Mouse (Mus musculus): Measurements from ENCODE around the gene Ralgapa2. TPM values are rescaled to one million over a fixed set of nuclear protein-coding genes. Genes with fewer than 3 reads are reported as not detected.
A peak's percentile ranks its signal among the peaks of the same experiment; 100 is the strongest.

The Ralgapa2 gene
- polyA plus RNA-seq (2015; fragmentation: Nextera tagmentation; extraction: Ambion mirVana), result 4.9 and 6.1 TPM in 2 replicates

- no peak for TF ChIP-seq CTCF (IDR thresholded peaks at IDR 0.05; ENCODE audit: low read depth)
- Histone ChIP-seq H3K36me3 (ENCODE audit: control insufficient read depth, insufficient read depth) (no peaks in the 10 kb centered on the region), H3K4me2 (replicated peaks; ENCODE audit: low read depth) (peak within 1 kb of the TSS; percentile 87), H3K4me3 (ENCODE audit: low read depth, low read length) (peak within 1 kb of the TSS; percentile 95), H3K9ac (ENCODE audit: low read depth, low read length) (peak within 1 kb of the TSS; percentile 89), H3K4me1 (replicated peaks; ENCODE audit: control insufficient read depth, insufficient read depth, low read length) (no peaks in the 10 kb centered on the region), H3K9me3 (ENCODE audit: control insufficient read depth) (no peaks in the 10 kb centered on the region), H3K27me3 (replicated peaks; ENCODE audit: control insufficient read depth, insufficient read depth, low read length) (no peaks in the 10 kb centered on the region), H3K27ac (ENCODE audit: low read depth, low read length) (peak within 1 kb of the TSS; percentile 74)
- peak; percentile 99 for ATAC-seq
- WGBS, result 1% methylated on average over 57 of the region's 57 CpGs
These were observed at the start of gene Ralgapa2 for GRCm38 (mm10) chr2:146511911-146512580. Ralgapa2 (minus strand) TSS chr2:146512344.

DNA sequence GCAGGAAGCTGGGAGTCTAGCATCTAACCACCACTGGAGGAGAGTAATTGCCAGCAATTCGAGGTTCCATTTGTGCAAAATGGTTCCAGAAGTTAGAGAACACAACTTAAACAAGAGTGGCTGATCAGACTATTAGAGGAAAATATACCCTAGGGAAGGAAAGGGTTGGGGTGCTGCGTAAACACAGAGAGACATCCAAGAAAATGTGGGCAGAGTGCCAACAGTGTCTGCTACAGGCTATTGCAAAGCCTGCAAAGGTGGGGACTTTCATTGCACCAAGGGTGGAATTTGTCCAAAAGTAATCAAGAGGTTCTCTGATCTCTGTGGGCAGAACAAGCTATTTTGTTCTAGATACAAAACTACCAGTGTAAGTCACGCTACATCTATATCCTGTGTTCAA, 49.4 kb upstream of the Ralgapa2 start:
- H3K36me3 ChIP-seq (ENCODE audit: control insufficient read depth, insufficient read depth), result no peaks in the 10 kb centered on the region
- no peak overlapping the region for H3K9ac ChIP-seq (ENCODE audit: low read depth, low read length)
- H3K4me3 ChIP-seq (ENCODE audit: low read depth, low read length), result no peak overlapping the region
- H3K4me2 ChIP-seq (replicated peaks; ENCODE audit: low read depth), result no peak overlapping the region
- no peak for TF ChIP-seq CTCF (IDR thresholded peaks at IDR 0.05; ENCODE audit: low read depth)
- no peak for ATAC-seq
- no peaks in the 10 kb centered on the region for H3K27me3 ChIP-seq (replicated peaks; ENCODE audit: control insufficient read depth, insufficient read depth, low read length)
- H3K4me1 ChIP-seq (replicated peaks; ENCODE audit: control insufficient read depth, insufficient read depth, low read length), result no peaks in the 10 kb centered on the region; the same call in 1 of the 2 replicates
- no peak overlapping the region for H3K27ac ChIP-seq (ENCODE audit: low read depth, low read length)
- no peaks in the 10 kb centered on the region for H3K9me3 ChIP-seq (ENCODE audit: control insufficient read depth)
- 14% methylated on average over 3 of the region's 3 CpGs for WGBS

- no peak for TF ChIP-seq CTCF (IDR thresholded peaks at IDR 0.05; ENCODE audit: low read depth)
- no peaks in the 10 kb centered on the region; the same call in 1 of the 2 replicates for H3K4me1 ChIP-seq (replicated peaks; ENCODE audit: control insufficient read depth, insufficient read depth, low read length)
- H3K36me3 ChIP-seq (ENCODE audit: control insufficient read depth, insufficient read depth), result no peaks in the 10 kb centered on the region
- H3K9ac ChIP-seq (ENCODE audit: low read depth, low read length), result no peak overlapping the region
- no peaks in the 10 kb centered on the region for H3K9me3 ChIP-seq (ENCODE audit: control insufficient read depth)
- 0 out of 2 replicates have a peak overlapping the region, but pooled peaks have one; percentile 4 for H3K4me2 ChIP-seq (replicated peaks; ENCODE audit: low read depth)
- ATAC-seq, result no peak
- 17% methylated on average over 4 of the region's 4 CpGs for WGBS
- H3K27ac ChIP-seq (ENCODE audit: low read depth, low read length), result no peak overlapping the region
- H3K4me3 ChIP-seq (ENCODE audit: low read depth, low read length), result no peak overlapping the region
- no peaks in the 10 kb centered on the region for H3K27me3 ChIP-seq (replicated peaks; ENCODE audit: control insufficient read depth, insufficient read depth, low read length)
These were observed 48.5 kb upstream of the Ralgapa2 start for GRCm38 (mm10) chr2:146560633-146561043.

- H3K9ac ChIP-seq (ENCODE audit: low read depth, low read length), result no peak overlapping the region
- H3K36me3 ChIP-seq (ENCODE audit: control insufficient read depth, insufficient read depth), result no peaks in the 10 kb centered on the region
- no peak overlapping the region for H3K27ac ChIP-seq (ENCODE audit: low read depth, low read length)
- no peaks in the 10 kb centered on the region for H3K9me3 ChIP-seq (ENCODE audit: control insufficient read depth)
- TF ChIP-seq CTCF (IDR thresholded peaks at IDR 0.05; ENCODE audit: low read depth), result no peak
- no peak overlapping the region for H3K4me3 ChIP-seq (ENCODE audit: low read depth, low read length)
- ATAC-seq, result no peak
- H3K27me3 ChIP-seq (replicated peaks; ENCODE audit: control insufficient read depth, insufficient read depth, low read length), result no peaks in the 10 kb centered on the region
- H3K4me2 ChIP-seq (replicated peaks; ENCODE audit: low read depth), result no peak overlapping the region
- no peaks in the 10 kb centered on the region; the same call in none of the 2 replicates for H3K4me1 ChIP-seq (replicated peaks; ENCODE audit: control insufficient read depth, insufficient read depth, low read length)
These were observed 44.0 kb upstream of the Ralgapa2 start for GRCm38 (mm10) chr2:146556148-146556547.

GRCm38 (mm10) chr2:146555351-146555750, 43.2 kb upstream of the Ralgapa2 start:
- H3K4me1 ChIP-seq (replicated peaks; ENCODE audit: control insufficient read depth, insufficient read depth, low read length), result no peaks in the 10 kb centered on the region; the same call in 1 of the 2 replicates
- no peak overlapping the region for H3K27ac ChIP-seq (ENCODE audit: low read depth, low read length)
- H3K36me3 ChIP-seq (ENCODE audit: control insufficient read depth, insufficient read depth), result no peaks in the 10 kb centered on the region
- H3K27me3 ChIP-seq (replicated peaks; ENCODE audit: control insufficient read depth, insufficient read depth, low read length), result no peaks in the 10 kb centered on the region
- ATAC-seq, result peak; percentile 78
- H3K9ac ChIP-seq (ENCODE audit: low read depth, low read length), result no peak overlapping the region
- TF ChIP-seq CTCF (IDR thresholded peaks at IDR 0.05; ENCODE audit: low read depth), result no peak
- 29% methylated on average over 5 of the region's 5 CpGs for WGBS
- no peak overlapping the region for H3K4me3 ChIP-seq (ENCODE audit: low read depth, low read length)
- no peaks in the 10 kb centered on the region for H3K9me3 ChIP-seq (ENCODE audit: control insufficient read depth)
- H3K4me2 ChIP-seq (replicated peaks; ENCODE audit: low read depth), result no peak overlapping the region

DNA sequence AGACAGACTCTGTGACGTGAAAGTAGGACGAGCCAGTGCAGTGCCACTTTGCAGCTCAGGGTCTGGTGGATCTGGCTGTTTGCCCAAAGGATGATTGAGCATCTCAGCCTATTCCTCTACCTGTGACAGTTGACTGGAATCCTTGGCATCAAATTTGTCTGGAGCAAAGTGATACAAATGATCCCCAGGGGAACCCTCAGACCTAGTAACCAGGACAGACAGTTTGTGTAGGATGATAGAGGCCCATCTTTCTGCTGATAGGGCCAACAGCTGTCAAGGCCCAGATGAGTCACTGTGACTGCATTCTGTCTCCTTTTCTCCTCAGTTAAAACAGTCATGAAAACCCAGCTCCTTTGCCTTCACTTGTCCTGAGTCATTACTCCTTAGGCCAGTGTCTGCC, 41.6 kb upstream of the Ralgapa2 start:
- H3K27me3 ChIP-seq (replicated peaks; ENCODE audit: control insufficient read depth, insufficient read depth, low read length), result no peaks in the 10 kb centered on the region
- ATAC-seq, result no peak
- TF ChIP-seq CTCF (IDR thresholded peaks at IDR 0.05; ENCODE audit: low read depth), result no peak
- H3K36me3 ChIP-seq (ENCODE audit: control insufficient read depth, insufficient read depth), result no peaks in the 10 kb centered on the region
- no peak overlapping the region for H3K4me3 ChIP-seq (ENCODE audit: low read depth, low read length)
- H3K4me1 ChIP-seq (replicated peaks; ENCODE audit: control insufficient read depth, insufficient read depth, low read length), result no peaks in the 10 kb centered on the region; the same call in 1 of the 2 replicates
- H3K4me2 ChIP-seq (replicated peaks; ENCODE audit: low read depth), result no peak overlapping the region
- no peaks in the 10 kb centered on the region for H3K9me3 ChIP-seq (ENCODE audit: control insufficient read depth)
- WGBS, result 63% methylated on average over 2 of the region's 2 CpGs
- H3K9ac ChIP-seq (ENCODE audit: low read depth, low read length), result no peak overlapping the region
- H3K27ac ChIP-seq (ENCODE audit: low read depth, low read length), result no peak overlapping the region
